Mouse (Mus musculus) embryonic fibroblast, embryonic 13.5 days (primary cell): ENCODE data around the gene Adra1d.

Source experiments
- CTCF ChIP-seq: IDR thresholded peaks from 2 replicates; pipeline ENCODE4 v1.5.1; 2011; ENCODE audit warnings: mild to moderate bottlenecking, control low read depth, low read length, moderate library complexity, borderline replicate concordance; ENCODE audit not compliant: insufficient read depth
- POLR2A ChIP-seq: IDR thresholded peaks from 2 replicates; pipeline ENCODE4 v1.6.1; 2011; ENCODE audit warnings: low read depth, mild to moderate bottlenecking, control low read depth, low read length, moderate library complexity

DNA sequence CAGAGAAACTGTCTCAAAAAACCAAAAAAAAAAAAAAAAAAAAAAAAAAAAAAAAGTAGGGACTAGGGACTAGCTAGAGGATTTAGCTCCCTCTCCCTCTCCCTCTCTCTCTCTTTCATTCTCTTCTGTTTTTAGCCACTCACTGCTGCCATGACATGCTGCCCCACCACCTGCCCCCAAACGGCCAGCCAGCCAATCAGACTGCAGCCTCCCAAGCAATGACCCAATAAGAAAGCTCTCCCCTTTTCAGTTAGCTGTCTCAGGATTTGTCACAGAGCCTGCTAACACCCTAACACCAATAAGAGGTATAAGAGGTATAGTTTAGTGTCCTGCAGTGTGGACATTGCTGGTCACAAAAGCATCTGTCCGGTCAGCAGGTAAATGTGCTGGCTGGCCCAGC, 11.6 kb downstream of the Adra1d start:
- no peak for TF ChIP-seq CTCF
- no peak for TF ChIP-seq POLR2A
